Mouse (Mus musculus) limb, embryonic 15.5 days (tissue): ENCODE results near the gene Slc2a4. TPM values are rescaled to one million over a fixed set of nuclear protein-coding genes. Genes with fewer than 3 reads are reported as not detected.

ENCODE experiments used
- ATAC-seq: fragments of 200-750 bp; cut with Nextera tagmentation; 2 replicates; pipeline ENCODE4 v1.8.0; 2017; ENCODE audit warnings: low read depth, moderate TSS enrichment; ENCODE audit not compliant: insufficient number of reproducible peaks, low FRiP score, low TSS enrichment
- H3K27ac ChIP-seq: fragments of 300-500 bp; sonication (generic); 2 replicates; pipeline ENCODE4 v1.5.1; 2015; ENCODE audit warnings: moderate library complexity, mild to moderate bottlenecking, inconsistent platforms
- H3K27me3 ChIP-seq: fragments of 300-500 bp; sonication (generic); 2 replicates; pipeline ENCODE4 v1.6.1; 2015; ENCODE audit warnings: inconsistent platforms
- H3K36me3 ChIP-seq: fragments of 300-500 bp; sonication (generic); 2 replicates; pipeline ENCODE4 v1.6.1; 2015; ENCODE audit warnings: inconsistent platforms
- H3K4me1 ChIP-seq: fragments of 300-500 bp; sonication (generic); 2 replicates; pipeline ENCODE4 v1.6.1; 2015; ENCODE audit warnings: inconsistent platforms
- H3K4me2 ChIP-seq: fragments of 300-500 bp; sonication (generic); 2 replicates; pipeline ENCODE4 v1.6.1; 2015; ENCODE audit warnings: mild to moderate bottlenecking, inconsistent platforms
- H3K4me3 ChIP-seq: fragments of 300-500 bp; sonication (generic); 2 replicates; pipeline ENCODE4 v1.5.1; 2015; ENCODE audit warnings: mild to moderate bottlenecking, inconsistent platforms
- H3K9ac ChIP-seq: fragments of 300-500 bp; sonication (generic); 2 replicates; pipeline ENCODE4 v1.6.1; 2015; ENCODE audit warnings: inconsistent platforms
- H3K9me3 ChIP-seq: fragments of 300-500 bp; sonication (generic); 2 replicates; pipeline ENCODE4 v1.6.1; 2016; ENCODE audit warnings: inconsistent platforms
- WGBS: fragments of 180-500 bp; shearing (Covaris S2); methylation state at CpG from one replicate; pipeline ENCODE4 v1.1.7; 2015; 5-methylcytosine and 5-hydroxymethylcytosine counted together
- polyA plus RNA-seq: library from polyadenylated mRNA; unstranded; fragments of >200 nt; fragmentation: Nextera tagmentation; extraction: Ambion mirVana; gene quantifications from 2 replicates; pipeline ENCODE4 v1.2.1, GENCODE M21; 2015

Gene Slc2a4
- polyA plus RNA-seq, 1 experiment from 2014 or later, result 23.0 TPM

GRCm38 (mm10) chr11:69984431-69984830 lies 36.4 kb upstream of the Slc2a4 start:
- peaks cover 57% of the 10 kb centered on the region for H3K36me3 ChIP-seq
- 90% methylated on average over 8 of the region's 8 CpGs for WGBS

GRCm38 (mm10) chr11:69983377-69983776 lies 35.4 kb upstream of the Slc2a4 start:
- peaks cover 23% of the 10 kb centered on the region for H3K4me1 ChIP-seq
- no peak for ATAC-seq
- no peaks in the 10 kb centered on the region for H3K27me3 ChIP-seq
- H3K36me3 ChIP-seq, result peaks cover 51% of the 10 kb centered on the region
- peak overlapping the region; percentile 90; the same call in 1 of the 2 replicates for H3K4me3 ChIP-seq
- 82% methylated on average over 4 of the region's 4 CpGs for WGBS
- peak overlapping the region; percentile 73 for H3K4me2 ChIP-seq
- H3K27ac ChIP-seq, result 0 out of 2 replicates have a peak overlapping the region, but pooled peaks have one; percentile 4
- no peaks in the 10 kb centered on the region for H3K9me3 ChIP-seq
- H3K9ac ChIP-seq, result no peak overlapping the region

More at GRCm38 (mm10) chr11:69984431-69984830, 36.4 kb upstream of the Slc2a4 start:
- Histone ChIP-seq H3K27ac (no peak overlapping the region), H3K4me1 (peaks cover 21% of the 10 kb centered on the region), H3K27me3 (no peaks in the 10 kb centered on the region), H3K4me3 (no peak overlapping the region), H3K9ac (no peak overlapping the region), H3K9me3 (no peaks in the 10 kb centered on the region), H3K4me2 (no peak overlapping the region)
- no peak for ATAC-seq

- 32% methylated on average over 5 of the region's 5 CpGs for WGBS
- no peak overlapping the region for H3K27ac ChIP-seq
- peak overlapping the region; percentile 90 for H3K4me3 ChIP-seq
- H3K9me3 ChIP-seq, result no peaks in the 10 kb centered on the region
- peak overlapping the region; percentile 73 for H3K4me2 ChIP-seq
- H3K4me1 ChIP-seq, result peaks cover 23% of the 10 kb centered on the region
- ATAC-seq, result no peak
- H3K36me3 ChIP-seq, result peaks cover 51% of the 10 kb centered on the region
- H3K9ac ChIP-seq, result peak overlapping the region; percentile 93
- H3K27me3 ChIP-seq, result no peaks in the 10 kb centered on the region
These were observed 34.9 kb upstream of the Slc2a4 start for GRCm38 (mm10) chr11:69982877-69983276.

GRCm38 (mm10) chr11:69982225-69982624 lies 34.2 kb upstream of the Slc2a4 start, which contains the start of gene Elp5:
Gene Elp5, minus strand, starts transcription at chr11:69982517.
- no peaks in the 10 kb centered on the region for H3K9me3 ChIP-seq

GRCm38 (mm10) chr11:69981141-69981762 lies 33.3 kb upstream of the Slc2a4 start, which contains the start of gene Ctdnep1:
Gene Ctdnep1, plus strand, starts transcription at chr11:69981156.
- Histone ChIP-seq H3K4me2 (peak within 1 kb of the TSS; percentile 82), H3K9me3 (no peaks in the 10 kb centered on the region), H3K9ac (peak within 1 kb of the TSS; percentile 93), H3K27ac (peak within 1 kb of the TSS; percentile 99), H3K4me3 (peak within 1 kb of the TSS; percentile 90), H3K27me3 (no peaks in the 10 kb centered on the region), H3K36me3 (peaks cover 49% of the 10 kb centered on the region), H3K4me1 (peaks cover 23% of the 10 kb centered on the region)
- ATAC-seq, result no peak
- under 1% methylated on average over 40 of the region's 43 CpGs for WGBS

More at GRCm38 (mm10) chr11:69982225-69982624, 34.2 kb upstream of the Slc2a4 start, which contains the start of gene Elp5:
- Histone ChIP-seq H3K4me2 (peak within 1 kb of the TSS; percentile 73), H3K27me3 (no peaks in the 10 kb centered on the region), H3K4me3 (peak within 1 kb of the TSS; percentile 90), H3K27ac (peak within 1 kb of the TSS; percentile 99), H3K36me3 (peaks cover 49% of the 10 kb centered on the region), H3K4me1 (peaks cover 23% of the 10 kb centered on the region), H3K9ac (peak within 1 kb of the TSS; percentile 93)
- no peak for ATAC-seq
- 58% methylated on average over 8 of the region's 8 CpGs for WGBS

GRCm38 (mm10) chr11:69980196-69981140 lies 32.5 kb upstream of the Slc2a4 start:
- Histone ChIP-seq H3K9ac (peak overlapping the region; percentile 93), H3K4me2 (peak overlapping the region; percentile 82), H3K4me3 (peak overlapping the region; percentile 90), H3K36me3 (peaks cover 52% of the 10 kb centered on the region), H3K4me1 (peaks cover 23% of the 10 kb centered on the region), H3K27ac (peak overlapping the region; percentile 99), H3K27me3 (no peaks in the 10 kb centered on the region), H3K9me3 (no peaks in the 10 kb centered on the region)
- under 1% methylated on average over 36 of the region's 60 CpGs for WGBS
- ATAC-seq, result peak; percentile 96

GRCm38 (mm10) chr11:69979827-69980195 lies 31.8 kb upstream of the Slc2a4 start:
- peak overlapping the region; percentile 82 for H3K4me2 ChIP-seq
- H3K4me1 ChIP-seq, result peaks cover 23% of the 10 kb centered on the region
- no peaks in the 10 kb centered on the region for H3K27me3 ChIP-seq
- peak overlapping the region; percentile 99 for H3K27ac ChIP-seq
- no peak for ATAC-seq
- H3K4me3 ChIP-seq, result peak overlapping the region; percentile 90
- H3K36me3 ChIP-seq, result peaks cover 52% of the 10 kb centered on the region
- WGBS, result 3% methylated on average over 16 of the region's 16 CpGs
- H3K9ac ChIP-seq, result peak overlapping the region; percentile 58
- no peaks in the 10 kb centered on the region for H3K9me3 ChIP-seq

GRCm38 (mm10) chr11:69976271-69976670 lies 28.3 kb upstream of the Slc2a4 start:
- 90% methylated on average over 4 of the region's 4 CpGs for WGBS
- Histone ChIP-seq H3K4me2 (no peak overlapping the region), H3K9ac (no peak overlapping the region), H3K36me3 (peaks cover 71% of the 10 kb centered on the region), H3K27ac (no peak overlapping the region), H3K27me3 (no peaks in the 10 kb centered on the region), H3K4me3 (no peak overlapping the region), H3K4me1 (peaks cover 6% of the 10 kb centered on the region), H3K9me3 (no peaks in the 10 kb centered on the region)
- no peak for ATAC-seq

- no peak overlapping the region for H3K9ac ChIP-seq
- no peaks in the 10 kb centered on the region for H3K27me3 ChIP-seq
These were observed 26.9 kb upstream of the Slc2a4 start for GRCm38 (mm10) chr11:69974907-69975306.

GRCm38 (mm10) chr11:69970775-69971174 lies 22.8 kb upstream of the Slc2a4 start:
- Histone ChIP-seq H3K27ac (no peak overlapping the region), H3K9me3 (no peaks in the 10 kb centered on the region), H3K27me3 (peaks cover 19% of the 10 kb centered on the region), H3K4me3 (no peak overlapping the region), H3K36me3 (peaks cover 72% of the 10 kb centered on the region), H3K4me2 (no peak overlapping the region), H3K4me1 (peaks cover 14% of the 10 kb centered on the region), H3K9ac (no peak overlapping the region)
- ATAC-seq, result no peak
- WGBS, result 78% methylated on average over 3 of the region's 3 CpGs

More at GRCm38 (mm10) chr11:69974907-69975306, 26.9 kb upstream of the Slc2a4 start:
- no peak overlapping the region for H3K27ac ChIP-seq
- no peak overlapping the region for H3K4me2 ChIP-seq
- H3K36me3 ChIP-seq, result peaks cover 81% of the 10 kb centered on the region
- no peak overlapping the region for H3K4me3 ChIP-seq
- no peaks in the 10 kb centered on the region for H3K9me3 ChIP-seq
- ATAC-seq, result no peak
- WGBS, result 98% methylated on average over 2 of the region's 2 CpGs
- peaks cover 6% of the 10 kb centered on the region for H3K4me1 ChIP-seq

- no peaks in the 10 kb centered on the region for H3K9me3 ChIP-seq
- no peak overlapping the region for H3K9ac ChIP-seq
- peaks cover 20% of the 10 kb centered on the region for H3K4me1 ChIP-seq
- peaks cover 24% of the 10 kb centered on the region for H3K27me3 ChIP-seq
- ATAC-seq, result no peak
- H3K27ac ChIP-seq, result no peak overlapping the region
- no peak overlapping the region for H3K4me3 ChIP-seq
- no peak overlapping the region for H3K4me2 ChIP-seq
- WGBS, result 81% methylated on average over 6 of the region's 6 CpGs
- H3K36me3 ChIP-seq, result peaks cover 68% of the 10 kb centered on the region
These were observed 22.2 kb upstream of the Slc2a4 start for GRCm38 (mm10) chr11:69970222-69970621.
